Mouse (Mus musculus) hindbrain, embryonic 13.5 days (tissue): ENCODE data around the gene Lonp1. TPM values are rescaled to one million over a fixed set of nuclear protein-coding genes. Genes with fewer than 3 reads are reported as not detected.

Experiments used
- ATAC-seq: fragments of 200-750 bp; cut with Nextera tagmentation; 2 replicates; pipeline ENCODE4 v1.8.0; 2017; ENCODE audit warnings: moderate TSS enrichment; ENCODE audit not compliant: low FRiP score
- H3K27ac ChIP-seq: fragments of 300-500 bp; sonication (generic); 2 replicates; pipeline ENCODE4 v1.5.1; 2015; ENCODE audit warnings: inconsistent platforms, mild to moderate bottlenecking, moderate library complexity
- H3K27me3 ChIP-seq: fragments of 300-500 bp; sonication (generic); 2 replicates; pipeline ENCODE4 v1.6.1; 2015; ENCODE audit warnings: mild to moderate bottlenecking, inconsistent platforms
- H3K36me3 ChIP-seq: fragments of 300-500 bp; sonication (generic); 2 replicates; pipeline ENCODE4 v1.6.1; 2015; ENCODE audit warnings: mild to moderate bottlenecking, inconsistent platforms
- H3K4me1 ChIP-seq: fragments of 300-500 bp; sonication (generic); replicated peaks from 2 replicates; pipeline ENCODE4 v1.6.1; 2015; ENCODE audit warnings: inconsistent platforms
- H3K4me2 ChIP-seq: fragments of 300-500 bp; sonication (generic); 2 replicates; pipeline ENCODE4 v1.6.1; 2015; ENCODE audit warnings: inconsistent platforms, mild to moderate bottlenecking, moderate library complexity
- H3K4me3 ChIP-seq: fragments of 300-500 bp; sonication (generic); 2 replicates; pipeline ENCODE4 v1.5.1; 2015; ENCODE audit warnings: mild to moderate bottlenecking, inconsistent platforms
- H3K9ac ChIP-seq: fragments of 300-500 bp; sonication (generic); 2 replicates; pipeline ENCODE4 v1.6.1; 2015; ENCODE audit warnings: mild to moderate bottlenecking, inconsistent platforms
- H3K9me3 ChIP-seq: fragments of 300-500 bp; sonication (generic); 2 replicates; pipeline ENCODE4 v1.6.1; 2016; ENCODE audit warnings: inconsistent platforms
- WGBS: fragments of 180-500 bp; shearing (Covaris S2); methylation state at CpG from one replicate; pipeline ENCODE4 v1.1.7; 2015; 5-methylcytosine and 5-hydroxymethylcytosine counted together
- polyA plus RNA-seq: library from polyadenylated mRNA; unstranded; fragments of >200 nt; fragmentation: Nextera tagmentation; extraction: Ambion mirVana; gene quantifications from 2 replicates; pipeline ENCODE4 v1.2.1, GENCODE M21; 2015

Lonp1 gene
- 40.6 and 40.8 TPM in 2 replicates for polyA plus RNA-seq

DNA sequence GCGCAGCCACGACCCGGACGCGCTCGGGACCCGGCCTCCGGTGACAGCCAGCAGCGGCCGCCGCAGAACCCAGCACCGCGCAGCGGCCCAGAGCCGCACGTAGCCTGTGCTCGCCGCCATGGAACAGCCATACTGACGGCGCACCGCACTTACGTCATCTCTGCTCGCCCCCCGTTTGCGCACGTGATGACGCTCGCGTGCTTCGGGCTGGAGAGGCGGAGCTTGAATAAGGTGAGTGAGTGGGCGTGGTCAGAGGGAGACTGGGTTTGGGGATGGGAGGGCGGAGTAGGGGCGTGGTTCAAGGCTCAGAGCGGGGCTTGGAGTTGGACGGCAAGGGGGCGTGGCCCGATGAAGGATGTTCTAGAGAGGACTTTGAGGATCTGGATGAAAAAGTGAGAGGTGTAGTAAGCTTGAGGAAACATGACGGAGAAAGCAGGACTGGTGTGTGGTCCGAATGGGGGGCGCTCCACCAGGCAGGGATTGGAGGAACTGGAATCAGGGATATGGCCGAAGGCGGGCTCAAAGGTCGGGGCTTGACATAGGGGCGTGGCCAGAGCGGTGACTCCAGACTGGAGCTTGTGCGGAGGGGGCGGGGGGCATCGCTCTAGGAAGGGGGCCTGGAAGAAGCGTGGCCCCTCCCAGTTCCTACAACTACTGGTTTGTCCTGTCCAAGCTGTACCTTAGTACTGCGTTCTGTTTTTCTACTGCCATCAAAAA is at the start of gene Lonp1:
TSS of gene Lonp1 (minus strand) at position 134 of the 717 bp plus-strand sequence.
- WGBS: under 1% methylated on average over 51 of the region's 51 CpGs
- peak; percentile 92 for ATAC-seq

DNA sequence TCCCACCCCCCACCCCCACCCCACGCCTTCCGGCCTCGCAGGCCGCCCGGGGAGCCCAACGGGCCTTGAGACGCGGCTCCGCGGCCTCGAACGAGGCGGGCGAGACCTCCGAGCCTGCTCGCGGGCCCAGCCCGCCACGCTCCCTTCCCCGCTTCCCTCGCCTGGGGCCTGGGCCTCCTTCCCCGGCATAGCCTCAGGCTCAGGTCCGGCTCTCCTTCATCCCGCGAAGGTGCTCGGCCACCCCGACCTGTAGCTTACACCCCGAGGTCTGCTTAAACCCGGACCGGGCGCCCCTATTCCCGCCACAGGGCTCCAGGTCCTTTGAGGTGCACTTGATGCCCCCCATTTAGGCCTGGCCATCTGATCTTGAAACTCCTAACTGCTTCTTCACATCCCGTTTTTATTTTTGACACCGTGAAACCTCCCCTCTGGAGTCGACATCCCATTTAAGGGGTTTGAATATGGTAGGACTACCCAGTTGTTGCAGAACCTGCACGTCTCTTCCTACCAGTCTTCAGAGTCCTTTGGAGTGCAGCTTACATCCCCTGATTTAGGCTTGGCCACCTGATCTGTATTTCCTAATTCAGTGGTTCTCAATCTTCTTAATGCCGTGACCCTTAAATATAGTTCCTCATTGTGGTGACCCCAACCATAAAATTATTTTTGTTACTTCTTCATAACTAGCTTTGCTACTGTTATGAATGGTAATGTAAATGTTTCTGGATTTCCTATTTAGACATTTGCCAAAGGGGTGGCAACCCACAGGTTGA is 47.1 kb upstream of the Lonp1 start:
- Histone ChIP-seq H3K27ac (peak overlapping the region; percentile 91), H3K27me3 (no peaks in the 10 kb centered on the region), H3K9me3 (no peaks in the 10 kb centered on the region), H3K4me2 (peak overlapping the region; percentile 82), H3K4me1 (peaks cover 40% of the 10 kb centered on the region), H3K9ac (peak overlapping the region; percentile 98), H3K36me3 (peaks cover 22% of the 10 kb centered on the region), H3K4me3 (peak overlapping the region; percentile 99)
- WGBS: 2% methylated on average over 37 of the region's 37 CpGs
- ATAC-seq: no peak

More for the DNA sequence above, at the start of gene Lonp1:
- Histone ChIP-seq H3K4me1 (peaks cover 32% of the 10 kb centered on the region), H3K9me3 (no peaks in the 10 kb centered on the region), H3K9ac (peak within 1 kb of the TSS; percentile 88), H3K4me3 (peak within 1 kb of the TSS; percentile 93), H3K27ac (peak within 1 kb of the TSS; percentile 82), H3K27me3 (peaks cover 7% of the 10 kb centered on the region; the same call in 1 of the 2 replicates), H3K4me2 (peak within 1 kb of the TSS; percentile 97), H3K36me3 (peaks cover 28% of the 10 kb centered on the region)

DNA sequence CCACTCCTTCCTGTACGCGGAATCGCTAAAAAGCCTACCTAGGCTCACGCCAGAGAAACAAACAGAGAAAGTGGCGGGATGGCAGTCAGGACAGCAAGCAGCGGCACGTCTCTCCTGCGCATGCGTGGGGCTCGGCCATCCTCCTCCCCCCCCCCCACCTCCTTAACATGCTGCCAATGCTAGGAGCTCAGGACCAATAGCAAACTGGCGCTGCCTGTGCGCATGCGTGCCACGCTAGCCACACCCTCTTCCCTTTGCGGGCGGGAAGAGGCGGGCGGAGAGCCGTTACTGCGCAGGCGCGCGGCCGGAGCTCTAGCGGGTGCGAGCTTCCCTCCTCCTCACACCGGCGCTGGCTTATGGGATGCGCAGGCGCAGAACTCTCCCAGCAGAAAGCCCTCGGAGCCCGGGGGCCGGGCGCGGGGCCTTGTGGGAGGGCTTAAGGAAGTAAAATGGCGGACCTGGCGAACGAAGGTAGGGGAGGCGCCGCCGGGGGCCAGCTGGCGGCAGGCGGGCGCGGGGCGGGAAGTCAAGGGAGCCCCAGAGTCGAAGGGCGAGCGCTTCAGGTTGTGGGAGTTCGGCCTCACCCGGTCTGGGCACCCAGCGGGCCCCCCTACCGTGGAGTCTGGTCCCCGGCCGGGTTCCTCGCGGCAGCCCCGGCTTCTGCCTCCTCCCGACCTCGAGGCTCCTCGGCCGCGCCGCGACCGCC is 46.4 kb upstream of the Lonp1 start, which contains the start of gene Ranbp3:
TSS of gene Ranbp3 (plus strand) at position 354 of the 706 bp plus-strand sequence.
- under 1% methylated on average over 56 of the region's 66 CpGs for WGBS
- Histone ChIP-seq H3K27me3 (peaks cover 6% of the 10 kb centered on the region), H3K4me2 (peak within 1 kb of the TSS; percentile 82), H3K4me3 (peak within 1 kb of the TSS; percentile 99), H3K9ac (peak within 1 kb of the TSS; percentile 98), H3K27ac (peak within 1 kb of the TSS; percentile 91), H3K36me3 (peaks cover 19% of the 10 kb centered on the region), H3K9me3 (no peaks in the 10 kb centered on the region), H3K4me1 (peaks cover 46% of the 10 kb centered on the region)
- peak; percentile 91 for ATAC-seq

DNA sequence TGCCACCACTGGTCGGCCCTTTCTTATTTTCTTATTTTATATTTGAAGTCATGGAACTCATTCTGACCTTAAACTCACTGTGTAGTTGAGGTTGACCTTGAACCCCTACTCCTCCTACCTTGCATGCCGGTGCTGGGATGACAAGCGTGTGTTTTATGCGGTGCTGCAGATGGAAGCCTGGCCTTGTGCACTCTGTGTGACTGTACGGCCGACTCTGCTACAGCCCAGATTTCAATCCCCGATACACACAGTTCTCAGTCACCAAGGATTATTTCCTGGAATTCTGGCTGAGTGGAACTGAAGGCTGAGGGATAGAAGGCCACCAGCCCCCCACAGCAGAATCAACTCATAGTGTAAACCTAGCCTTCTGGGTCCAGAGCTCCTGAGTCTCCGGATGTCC is 43.1 kb upstream of the Lonp1 start:
- 0 out of 2 replicates have a peak overlapping the region, but pooled peaks have one; percentile 19 for H3K9ac ChIP-seq
- H3K27ac ChIP-seq: no peak overlapping the region
- H3K27me3 ChIP-seq: peaks cover 21% of the 10 kb centered on the region
- no peak overlapping the region for H3K4me3 ChIP-seq
- ATAC-seq: no peak
- no peaks in the 10 kb centered on the region for H3K36me3 ChIP-seq
- 87% methylated on average over 8 of the region's 8 CpGs for WGBS
- H3K4me2 ChIP-seq: no peak overlapping the region
- H3K4me1 ChIP-seq: peaks cover 19% of the 10 kb centered on the region
- H3K9me3 ChIP-seq: no peaks in the 10 kb centered on the region

DNA sequence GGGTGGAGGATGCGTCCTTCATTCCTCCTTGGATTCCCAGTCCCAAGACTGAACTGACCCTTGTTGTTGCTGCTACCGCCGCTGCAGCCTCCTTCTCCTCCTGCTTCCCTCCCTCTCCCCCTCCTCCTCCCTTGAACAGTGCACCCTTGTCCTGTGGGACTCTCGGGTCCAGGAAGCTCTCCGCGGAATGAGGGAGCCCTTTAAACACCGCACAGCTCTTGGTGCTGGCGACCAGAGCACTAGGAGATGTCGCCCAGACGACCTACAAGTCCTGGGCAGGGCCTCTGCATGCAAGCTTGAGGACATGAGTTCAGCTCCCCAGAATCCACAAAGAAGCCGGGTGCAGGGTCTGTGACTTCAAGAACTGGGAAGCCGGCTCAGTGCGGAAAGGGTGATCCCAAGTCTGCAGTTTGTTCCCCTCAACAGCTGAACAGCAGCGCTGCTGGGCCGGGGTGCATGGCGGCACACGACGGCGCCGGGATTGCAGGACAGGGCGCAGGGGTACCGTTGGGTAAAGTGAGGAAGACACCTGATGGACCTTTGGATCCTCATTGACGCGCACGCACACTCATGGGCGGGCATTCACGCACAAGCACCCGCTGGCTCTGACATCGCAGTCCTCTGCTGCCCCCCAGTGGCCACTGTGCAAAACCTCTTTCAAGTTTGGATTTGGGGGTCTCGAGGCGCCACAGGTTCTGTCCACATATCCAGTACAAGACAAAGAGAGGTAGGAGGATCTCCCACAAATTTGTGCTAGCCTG is 41.9 kb upstream of the Lonp1 start:
- 6% methylated on average over 31 of the region's 31 CpGs for WGBS
- peak overlapping the region; percentile 72 for H3K4me2 ChIP-seq
- no peak overlapping the region for H3K27ac ChIP-seq
- peaks cover 10% of the 10 kb centered on the region for H3K4me1 ChIP-seq
- no peaks in the 10 kb centered on the region for H3K36me3 ChIP-seq
- peaks cover 21% of the 10 kb centered on the region for H3K27me3 ChIP-seq
- H3K9ac ChIP-seq: peak overlapping the region; percentile 60; the same call in 1 of the 2 replicates
- H3K9me3 ChIP-seq: no peaks in the 10 kb centered on the region
- H3K4me3 ChIP-seq: peak overlapping the region; percentile 42
- no peak for ATAC-seq

DNA sequence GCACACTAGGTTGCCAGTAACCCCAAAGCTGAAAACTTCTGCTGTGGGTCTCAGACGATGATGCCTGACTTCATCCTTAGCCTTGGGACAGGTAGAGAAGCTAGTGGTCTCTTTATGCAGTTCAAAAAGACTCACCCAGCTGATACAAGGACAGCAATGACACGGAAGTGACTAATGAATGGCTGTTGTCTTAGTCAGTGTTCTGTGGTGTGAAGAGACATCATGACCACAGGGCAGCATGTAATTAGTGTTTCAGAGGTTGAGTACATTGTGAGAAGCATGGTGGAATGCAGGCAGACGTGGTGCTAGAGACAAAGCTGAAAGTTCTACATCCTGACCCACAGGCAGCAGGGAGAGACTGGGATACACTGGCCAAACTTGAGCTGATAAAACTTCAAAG is 40.9 kb upstream of the Lonp1 start:
- Histone ChIP-seq H3K4me2 (no peak overlapping the region), H3K9me3 (no peaks in the 10 kb centered on the region), H3K27ac (no peak overlapping the region), H3K9ac (no peak overlapping the region), H3K36me3 (no peaks in the 10 kb centered on the region), H3K4me3 (no peak overlapping the region), H3K27me3 (peaks cover 24% of the 10 kb centered on the region), H3K4me1 (peaks cover 9% of the 10 kb centered on the region)
- 77% methylated on average over 3 of the region's 3 CpGs for WGBS
- ATAC-seq: no peak

GRCm38 (mm10) chr17:56666384-56666783 is 39.7 kb upstream of the Lonp1 start:
- H3K9ac ChIP-seq: no peak overlapping the region
- 94% methylated on average over 4 of the region's 4 CpGs for WGBS
- no peaks in the 10 kb centered on the region for H3K9me3 ChIP-seq
- peaks cover 24% of the 10 kb centered on the region for H3K27me3 ChIP-seq
- H3K36me3 ChIP-seq: no peaks in the 10 kb centered on the region
- H3K4me1 ChIP-seq: peaks cover 6% of the 10 kb centered on the region
- no peak overlapping the region for H3K4me3 ChIP-seq
- no peak overlapping the region for H3K4me2 ChIP-seq
- no peak for ATAC-seq
- H3K27ac ChIP-seq: no peak overlapping the region

DNA sequence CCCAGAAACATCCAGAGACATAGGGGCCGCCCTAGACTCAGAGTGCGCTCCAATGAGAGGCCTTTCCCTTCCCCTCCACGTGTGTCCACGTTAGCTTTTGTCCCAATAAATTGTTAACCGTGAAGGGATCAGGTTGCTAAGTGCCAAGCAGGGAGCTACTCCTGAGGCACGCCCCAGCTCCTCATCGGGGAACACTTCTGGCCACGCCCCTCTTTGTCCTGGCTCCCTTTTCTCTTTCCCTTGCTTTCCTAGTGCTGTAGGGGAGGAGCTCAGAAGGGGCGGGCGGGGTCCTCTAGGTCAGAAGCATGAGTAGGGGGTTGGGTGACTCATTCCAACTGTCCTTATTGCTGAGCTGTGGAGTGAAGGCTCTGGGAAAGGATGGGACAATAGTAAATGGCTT is 37.6 kb upstream of the Lonp1 start:
- Histone ChIP-seq H3K27ac (no peak overlapping the region), H3K9me3 (no peaks in the 10 kb centered on the region), H3K4me1 (peaks cover 6% of the 10 kb centered on the region), H3K4me2 (no peak overlapping the region), H3K9ac (0 out of 2 replicates have a peak overlapping the region, but pooled peaks have one; percentile 39), H3K27me3 (peaks cover 24% of the 10 kb centered on the region), H3K4me3 (no peak overlapping the region), H3K36me3 (no peaks in the 10 kb centered on the region)
- WGBS: 4% methylated on average over 10 of the region's 10 CpGs
- no peak for ATAC-seq

DNA sequence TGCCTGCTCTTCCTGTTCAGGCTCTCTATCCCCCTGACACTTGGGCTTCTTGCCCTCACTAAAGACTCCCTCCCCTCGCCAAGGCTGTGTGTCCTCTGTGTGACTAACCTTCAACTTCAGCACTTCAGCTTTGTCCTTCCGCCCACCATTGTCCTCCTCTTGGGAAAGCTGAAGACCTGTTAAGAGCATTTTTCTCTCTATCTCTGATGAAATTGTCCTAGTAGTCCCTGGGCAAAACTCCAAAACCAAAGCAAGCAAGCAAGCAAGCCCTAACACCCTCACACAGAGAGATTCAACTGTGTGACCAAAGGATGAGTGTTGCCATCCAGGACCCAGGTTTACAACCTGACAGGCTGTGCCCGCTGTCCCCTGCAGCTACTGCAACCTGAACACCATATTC is 37.0 kb upstream of the Lonp1 start:
- H3K4me3 ChIP-seq: no peak overlapping the region
- H3K27me3 ChIP-seq: peaks cover 23% of the 10 kb centered on the region
- 63% methylated on average over 3 of the region's 3 CpGs for WGBS
- H3K4me2 ChIP-seq: no peak overlapping the region
- ATAC-seq: no peak
- H3K36me3 ChIP-seq: no peaks in the 10 kb centered on the region
- no peaks in the 10 kb centered on the region for H3K9me3 ChIP-seq
- 0 out of 2 replicates have a peak overlapping the region, but pooled peaks have one; percentile 39 for H3K9ac ChIP-seq
- peaks cover 5% of the 10 kb centered on the region for H3K4me1 ChIP-seq
- no peak overlapping the region for H3K27ac ChIP-seq

DNA sequence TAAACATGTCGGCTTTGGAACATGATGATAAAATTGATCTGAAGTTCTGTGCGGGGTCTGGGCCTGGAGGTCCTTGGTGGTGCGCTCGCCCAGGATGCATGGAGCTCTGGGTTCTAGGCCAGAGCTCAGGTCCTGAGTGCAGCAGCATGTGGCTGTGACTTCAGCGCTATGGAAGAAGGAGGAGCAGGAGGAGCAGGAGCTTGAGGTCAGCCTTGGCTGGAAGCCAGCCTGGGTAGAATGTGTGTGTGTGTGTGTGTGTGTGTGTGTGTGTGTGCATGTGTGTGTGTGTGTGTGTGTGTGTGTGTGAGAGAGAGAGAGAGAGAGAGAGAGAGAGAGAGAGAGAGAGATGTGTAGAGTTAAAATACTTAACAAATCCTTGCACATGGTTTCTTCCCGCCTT is 29.5 kb upstream of the Lonp1 start:
- Histone ChIP-seq H3K27ac (no peak overlapping the region), H3K4me2 (no peak overlapping the region), H3K27me3 (no peaks in the 10 kb centered on the region), H3K4me1 (no peaks in the 10 kb centered on the region), H3K4me3 (no peak overlapping the region), H3K36me3 (no peaks in the 10 kb centered on the region), H3K9ac (no peak overlapping the region), H3K9me3 (no peaks in the 10 kb centered on the region)
- 84% methylated on average over 6 of the region's 6 CpGs for WGBS
- no peak for ATAC-seq

- WGBS: 91% methylated on average over 3 of the region's 3 CpGs
- Histone ChIP-seq H3K4me2 (no peak overlapping the region), H3K9ac (no peak overlapping the region), H3K9me3 (no peaks in the 10 kb centered on the region), H3K4me1 (no peaks in the 10 kb centered on the region), H3K4me3 (no peak overlapping the region), H3K36me3 (no peaks in the 10 kb centered on the region), H3K27me3 (no peaks in the 10 kb centered on the region), H3K27ac (no peak overlapping the region)
- ATAC-seq: no peak
Observed at GRCm38 (mm10) chr17:56655311-56655710, 28.6 kb upstream of the Lonp1 start.
